Mouse (Mus musculus): ENCODE results near the gene Gm45337. TPM values are rescaled to one million over a fixed set of nuclear protein-coding genes. Genes with fewer than 3 reads are reported as not detected.
"Not testable (repeated sequence)": the region's sequence is repeated elsewhere in the genome, so short reads cannot be mapped to it uniquely, and the experiment has no call there.

The Gm45337 gene
- polyA plus RNA-seq (2016; fragmentation: Nextera tagmentation; extraction: Ambion mirVana) = not detected in 2 replicates

DNA sequence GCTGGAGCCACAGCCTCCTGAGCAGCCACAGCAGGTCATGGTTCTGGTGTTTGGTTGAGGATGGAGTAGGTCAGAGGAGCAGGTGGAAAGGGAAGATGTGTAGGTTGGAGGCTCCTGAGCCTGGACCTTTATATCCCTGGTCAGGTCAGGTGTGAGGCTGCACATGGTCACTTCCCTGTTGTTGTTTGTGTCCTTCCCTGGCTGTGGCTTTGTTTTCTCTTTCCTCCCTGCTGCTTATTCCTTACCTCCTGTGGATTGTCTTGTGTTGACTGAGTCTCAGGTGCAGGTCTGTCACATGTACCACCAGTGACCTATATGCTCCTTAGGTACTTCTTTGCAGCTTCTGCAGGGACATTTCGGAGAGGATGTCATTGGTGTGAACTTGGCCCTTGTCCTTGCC lies at the start of gene Gm45337:
TSS of gene Gm45337 (minus strand) at position 101 of the 400 bp plus-strand sequence.
- 84% methylated on average over 1 of the region's 1 CpGs for WGBS
- Histone ChIP-seq H3K9ac (no peak within 1 kb of the TSS), H3K9me3 (no peaks in the 10 kb centered on the region), H3K36me3 (replicated peaks) (no peaks in the 10 kb centered on the region), H3K4me1 (no peaks in the 10 kb centered on the region), H3K4me3 (replicated peaks) (no peak within 1 kb of the TSS), H3K4me2 (no peak within 1 kb of the TSS), H3K27ac (no peak within 1 kb of the TSS), H3K27me3 (peaks cover 4% of the 10 kb centered on the region; the same call in 1 of the 2 replicates)
- no peak for ATAC-seq (ENCODE audit: low FRiP score)

DNA sequence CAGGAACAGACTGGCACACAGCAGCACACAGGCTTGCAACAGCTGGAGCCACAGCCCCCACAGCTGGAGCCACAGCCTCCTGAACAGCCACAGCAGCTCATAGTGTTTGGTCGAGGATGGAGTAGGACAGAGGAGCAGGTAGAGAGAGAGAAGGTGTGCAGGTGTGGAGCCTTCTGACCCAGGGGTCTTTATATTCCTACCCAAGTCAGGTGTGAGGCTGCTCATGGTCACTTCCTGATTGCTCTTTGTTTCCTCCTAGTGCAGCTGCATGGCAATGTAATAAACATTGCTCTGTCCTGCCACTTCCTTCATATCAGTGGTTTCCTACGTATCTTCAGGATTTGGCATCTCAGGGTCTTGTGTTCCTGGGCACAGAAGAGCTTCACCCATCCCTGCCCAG lies 45.9 kb upstream of the Gm45337 start, which contains the start of gene Gm10153:
TSS of gene Gm10153 (minus strand) at position 101 of the 400 bp plus-strand sequence.
- H3K4me2 ChIP-seq = no peak within 1 kb of the TSS
- ATAC-seq (ENCODE audit: low FRiP score) = no peak
- H3K36me3 ChIP-seq (replicated peaks) = no peaks in the 10 kb centered on the region
- no peak within 1 kb of the TSS for H3K9ac ChIP-seq
- H3K4me3 ChIP-seq (replicated peaks) = no peak within 1 kb of the TSS
- H3K27me3 ChIP-seq = peaks cover 10% of the 10 kb centered on the region; the same call in 1 of the 2 replicates
- WGBS = 55% methylated on average over 2 of the region's 2 CpGs
- no peak within 1 kb of the TSS for H3K27ac ChIP-seq
- H3K4me1 ChIP-seq = no peaks in the 10 kb centered on the region
- no peaks in the 10 kb centered on the region for H3K9me3 ChIP-seq

DNA sequence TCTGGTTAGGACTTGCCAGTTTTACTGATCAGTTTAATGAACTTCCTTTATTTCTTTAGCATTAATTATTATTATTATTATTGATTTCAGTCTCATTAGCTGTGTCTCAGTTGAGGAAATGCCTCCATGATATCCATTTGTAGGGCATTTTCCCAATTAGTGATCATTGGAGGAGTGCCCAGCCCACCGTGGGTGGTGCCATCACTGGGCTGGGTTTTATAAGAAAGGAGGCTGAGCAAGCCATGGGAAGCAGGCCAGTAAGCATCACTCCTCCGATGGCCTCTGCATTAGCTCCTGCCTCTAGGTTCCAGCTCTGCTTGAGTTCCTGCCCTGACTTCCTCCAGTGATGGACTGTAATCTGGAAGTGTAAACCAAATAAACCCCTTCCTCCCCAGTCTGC lies 43.7 kb upstream of the Gm45337 start:
- Histone ChIP-seq H3K4me1 (no peaks in the 10 kb centered on the region), H3K4me3 (replicated peaks) (no peak overlapping the region), H3K27ac (no peak overlapping the region), H3K9me3 (no peaks in the 10 kb centered on the region), H3K36me3 (replicated peaks) (no peaks in the 10 kb centered on the region), H3K27me3 (peaks cover 10% of the 10 kb centered on the region; the same call in 1 of the 2 replicates), H3K9ac (no peak overlapping the region), H3K4me2 (no peak overlapping the region)
- no peak for ATAC-seq (ENCODE audit: low FRiP score)
- 72% methylated on average over 2 of the region's 2 CpGs for WGBS

DNA sequence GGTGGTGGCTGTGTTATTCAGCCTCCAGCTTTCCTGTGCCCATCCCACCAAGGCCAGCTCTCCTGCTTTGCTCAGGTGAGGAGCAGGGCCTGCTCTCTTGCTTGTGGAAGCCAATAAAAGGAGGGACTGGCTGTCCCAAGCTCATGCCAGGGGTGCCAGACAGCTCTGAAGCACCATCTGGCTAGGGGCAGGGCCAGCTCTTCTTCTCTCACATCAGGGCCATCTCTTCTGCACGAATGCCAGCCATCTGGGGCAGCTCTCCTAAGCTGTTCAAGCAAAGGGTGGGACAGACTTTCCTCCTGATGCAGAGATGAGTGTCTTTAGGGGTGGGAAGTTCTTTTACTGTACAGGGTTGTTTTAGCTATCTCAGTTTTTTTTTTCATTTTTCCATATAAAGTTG lies 36.6 kb upstream of the Gm45337 start:
- ATAC-seq (ENCODE audit: low FRiP score) = no peak
- H3K27me3 ChIP-seq = no peaks in the 10 kb centered on the region
- H3K4me1 ChIP-seq = no peaks in the 10 kb centered on the region
- 72% methylated on average over 1 of the region's 1 CpGs for WGBS
- H3K9me3 ChIP-seq = no peaks in the 10 kb centered on the region
- no peak overlapping the region for H3K4me2 ChIP-seq
- no peaks in the 10 kb centered on the region for H3K36me3 ChIP-seq (replicated peaks)
- H3K9ac ChIP-seq = no peak overlapping the region
- no peak overlapping the region for H3K4me3 ChIP-seq (replicated peaks)
- no peak overlapping the region for H3K27ac ChIP-seq

DNA sequence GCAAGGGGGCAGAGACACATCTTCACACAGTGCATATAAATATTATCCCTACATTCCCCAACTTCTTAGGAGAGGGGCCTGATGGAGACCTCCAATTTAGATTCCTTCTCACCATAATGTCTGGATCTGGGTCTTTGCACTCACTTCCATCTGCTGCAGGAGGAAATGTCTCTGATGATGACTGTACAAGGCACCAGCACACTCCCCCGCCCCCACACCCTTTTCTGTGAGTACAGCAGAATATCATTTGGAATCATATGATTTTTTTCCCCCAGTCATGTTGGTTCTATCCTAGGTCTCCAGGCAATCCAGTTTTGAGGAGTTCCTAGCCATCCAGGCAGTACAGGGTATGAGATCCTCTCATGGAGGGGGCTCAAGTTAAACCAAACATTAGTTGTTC lies 34.3 kb upstream of the Gm45337 start:
- no peak overlapping the region for H3K4me2 ChIP-seq
- H3K9ac ChIP-seq = no peak overlapping the region
- H3K27ac ChIP-seq = no peak overlapping the region
- H3K9me3 ChIP-seq = no peaks in the 10 kb centered on the region
- no peaks in the 10 kb centered on the region for H3K27me3 ChIP-seq
- H3K4me3 ChIP-seq (replicated peaks) = no peak overlapping the region
- no peaks in the 10 kb centered on the region for H3K4me1 ChIP-seq
- H3K36me3 ChIP-seq (replicated peaks) = no peaks in the 10 kb centered on the region
- 68% methylated on average over 1 of the region's 1 CpGs for WGBS
- no peak for ATAC-seq (ENCODE audit: low FRiP score)

DNA sequence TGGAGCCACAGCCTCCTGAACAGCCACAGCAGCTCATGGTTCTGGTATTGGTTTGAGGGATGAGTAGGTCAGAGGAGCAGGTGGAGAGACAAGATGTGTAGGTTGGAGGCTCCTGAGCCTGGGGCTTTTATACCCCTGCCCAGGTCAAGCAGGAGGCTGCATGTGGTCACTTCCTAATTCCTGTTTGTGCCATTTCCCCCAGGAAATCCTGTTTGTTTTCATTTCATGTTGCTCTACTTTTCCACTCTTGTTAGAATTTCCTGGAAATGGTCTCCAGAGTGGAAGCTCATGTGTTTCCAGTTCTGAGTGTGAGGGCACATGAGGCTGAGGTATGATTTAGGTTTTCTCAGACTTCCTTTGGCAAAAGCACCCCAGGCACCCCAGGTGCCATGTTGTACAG lies 31.5 kb upstream of the Gm45337 start, which contains the start of gene Krtap5-2:
TSS of gene Krtap5-2 (minus strand) at position 101 of the 400 bp plus-strand sequence.
- not testable (repeated sequence) for H3K9ac ChIP-seq; H3K4me1 ChIP-seq; H3K27ac ChIP-seq; ATAC-seq (ENCODE audit: low FRiP score); H3K9me3 ChIP-seq; H3K4me3 ChIP-seq (replicated peaks); H3K27me3 ChIP-seq; H3K36me3 ChIP-seq (replicated peaks); H3K4me2 ChIP-seq

DNA sequence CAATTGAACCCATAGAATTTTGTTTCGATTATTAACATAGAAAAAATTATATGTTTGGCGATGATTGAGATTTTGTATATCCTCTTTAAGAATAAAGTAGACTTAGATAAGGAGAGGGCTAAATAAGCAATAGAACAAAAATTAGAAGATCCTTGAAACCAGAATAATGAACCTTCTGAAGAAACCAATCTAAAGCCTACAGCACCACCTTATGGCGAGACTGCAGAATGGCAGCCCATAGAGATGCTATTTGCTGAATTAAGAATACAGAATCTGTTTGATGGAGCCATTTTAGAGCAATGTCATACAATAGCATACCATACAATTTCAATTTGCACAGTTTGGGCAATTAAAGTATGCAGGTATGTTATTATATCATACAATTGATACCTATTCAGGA lies 25.4 kb upstream of the Gm45337 start:
- no peaks in the 10 kb centered on the region for H3K36me3 ChIP-seq (replicated peaks)
- H3K4me3 ChIP-seq (replicated peaks) = no peak overlapping the region
- no peaks in the 10 kb centered on the region for H3K9me3 ChIP-seq
- no peak overlapping the region for H3K27ac ChIP-seq
- no peak overlapping the region for H3K9ac ChIP-seq
- no peaks in the 10 kb centered on the region for H3K4me1 ChIP-seq
- 52% methylated on average over 3 of the region's 3 CpGs for WGBS
- no peaks in the 10 kb centered on the region for H3K27me3 ChIP-seq
- no peak for ATAC-seq (ENCODE audit: low FRiP score)
- no peak overlapping the region for H3K4me2 ChIP-seq

DNA sequence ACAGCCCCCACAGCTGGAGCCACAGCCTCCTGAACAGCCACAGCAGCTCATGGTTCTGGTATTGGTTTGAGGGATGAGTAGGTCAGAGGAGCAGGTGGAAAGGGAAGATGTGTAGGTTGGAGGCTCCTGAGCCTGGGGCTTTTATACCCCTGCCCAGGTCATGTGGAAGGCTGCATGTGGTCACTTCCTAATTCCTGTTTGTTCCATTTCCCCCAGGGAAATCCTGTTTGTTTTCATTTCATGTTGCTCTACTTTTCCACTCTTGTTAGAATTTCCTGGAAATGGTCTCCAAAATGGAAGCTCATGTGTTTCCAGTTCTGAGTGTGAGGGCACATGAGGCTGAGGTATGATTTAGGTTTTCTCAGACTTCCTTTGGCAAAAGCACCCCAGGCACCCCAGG lies 21.2 kb upstream of the Gm45337 start, which contains the start of gene Gm4553:
TSS of gene Gm4553 (minus strand) at position 101 of the 400 bp plus-strand sequence.
- not testable (repeated sequence) for H3K9ac ChIP-seq; ATAC-seq (ENCODE audit: low FRiP score); H3K9me3 ChIP-seq; H3K4me1 ChIP-seq; H3K4me2 ChIP-seq; H3K27me3 ChIP-seq; H3K27ac ChIP-seq; H3K36me3 ChIP-seq (replicated peaks); H3K4me3 ChIP-seq (replicated peaks)

DNA sequence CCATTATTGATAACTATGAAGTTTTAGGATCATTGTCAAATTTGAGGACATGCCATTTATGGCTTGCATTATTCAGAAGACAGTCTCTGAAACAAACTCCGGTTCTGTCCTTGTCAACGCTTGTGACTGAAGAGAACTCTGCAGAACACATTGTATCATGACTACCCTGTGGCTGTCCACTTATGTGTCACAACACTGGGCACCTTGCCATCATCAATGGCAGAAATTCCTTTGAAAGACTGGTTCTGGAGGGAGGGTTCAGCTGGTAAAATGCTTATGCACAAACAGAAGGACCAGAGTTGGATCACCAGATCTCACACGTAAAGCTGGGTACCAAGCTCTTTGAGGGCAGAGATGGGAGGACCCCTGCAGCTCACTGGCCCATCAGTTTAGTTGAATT lies 15.0 kb upstream of the Gm45337 start:
- H3K9me3 ChIP-seq = no peaks in the 10 kb centered on the region
- 88% methylated on average over 3 of the region's 3 CpGs for WGBS
- no peak for ATAC-seq (ENCODE audit: low FRiP score)
- no peak overlapping the region for H3K4me2 ChIP-seq
- H3K27me3 ChIP-seq = no peaks in the 10 kb centered on the region
- no peak overlapping the region for H3K9ac ChIP-seq
- no peak overlapping the region for H3K27ac ChIP-seq
- no peaks in the 10 kb centered on the region for H3K36me3 ChIP-seq (replicated peaks)
- H3K4me3 ChIP-seq (replicated peaks) = no peak overlapping the region
- no peaks in the 10 kb centered on the region for H3K4me1 ChIP-seq

DNA sequence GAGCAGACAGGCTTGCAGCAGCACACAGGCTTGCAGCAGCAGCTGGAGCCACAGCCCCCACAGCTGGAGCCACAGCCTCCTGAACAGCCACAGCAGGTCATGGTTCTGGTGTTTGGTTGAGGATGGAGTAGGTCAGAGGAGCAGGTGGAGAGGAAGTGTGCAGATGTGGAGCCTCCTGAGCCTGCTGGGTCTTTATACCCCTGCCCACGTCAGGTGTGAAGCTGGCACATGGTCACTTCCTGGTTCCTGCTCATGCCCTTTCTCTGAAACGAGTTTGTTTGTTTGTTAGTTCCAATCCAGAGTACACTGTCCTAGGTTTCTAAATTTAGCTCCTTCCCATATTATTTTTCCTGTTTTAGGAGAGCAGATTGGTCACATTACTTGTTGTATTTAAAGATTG lies 12.6 kb upstream of the Gm45337 start, which contains the start of gene Gm29735:
TSS of gene Gm29735 (minus strand) at position 101 of the 400 bp plus-strand sequence.
- H3K4me3 ChIP-seq (replicated peaks); H3K9me3 ChIP-seq; H3K4me1 ChIP-seq; H3K27me3 ChIP-seq; H3K4me2 ChIP-seq; ATAC-seq (ENCODE audit: low FRiP score); H3K27ac ChIP-seq; H3K9ac ChIP-seq; H3K36me3 ChIP-seq (replicated peaks): not testable (repeated sequence)
- 52% methylated on average over 2 of the region's 2 CpGs for WGBS

DNA sequence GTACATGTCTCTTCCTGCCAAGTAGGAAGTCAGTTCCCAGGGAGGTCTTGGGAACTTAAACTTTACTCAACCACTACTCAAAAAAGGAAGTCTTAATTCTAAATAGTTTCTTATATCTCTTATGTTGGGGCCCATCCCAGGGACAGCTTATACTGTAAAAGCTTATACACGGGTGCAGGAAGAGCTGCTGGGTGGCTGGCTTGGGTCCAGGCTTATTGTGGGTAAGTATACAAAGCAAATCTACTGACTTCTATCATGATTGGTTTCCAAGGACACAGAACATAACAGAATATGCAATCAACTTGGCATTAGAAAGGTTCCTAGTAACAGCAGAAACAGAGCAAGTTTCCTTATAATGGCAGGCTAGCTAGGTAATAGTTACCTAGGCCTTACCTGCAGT lies 10.9 kb upstream of the Gm45337 start:
- Histone ChIP-seq H3K36me3 (replicated peaks) (no peaks in the 10 kb centered on the region), H3K4me2 (no peak overlapping the region), H3K4me3 (replicated peaks) (no peak overlapping the region), H3K9ac (no peak overlapping the region), H3K9me3 (no peaks in the 10 kb centered on the region), H3K27ac (no peak overlapping the region), H3K4me1 (no peaks in the 10 kb centered on the region), H3K27me3 (no peaks in the 10 kb centered on the region)
- 62% methylated on average over 1 of the region's 1 CpGs for WGBS
- no peak for ATAC-seq (ENCODE audit: low FRiP score)

DNA sequence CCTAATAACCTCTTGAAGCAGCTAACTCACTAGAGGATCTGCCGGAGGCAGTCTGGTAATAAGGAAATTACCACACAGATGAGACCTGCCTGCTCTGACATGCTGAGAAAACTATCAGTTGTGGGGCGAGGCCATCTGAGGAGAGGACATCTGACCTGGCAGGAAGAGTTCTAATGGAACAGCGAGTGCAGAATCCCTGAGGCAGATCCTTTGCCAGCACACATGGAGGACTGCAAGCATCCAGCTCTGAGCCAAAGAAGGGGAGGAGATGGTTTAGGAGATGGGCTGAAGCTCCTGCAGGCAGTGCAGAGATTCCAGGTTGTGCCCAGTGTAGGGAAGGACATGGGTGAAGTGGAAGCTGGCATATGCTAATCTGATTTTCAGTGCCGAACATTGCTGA lies 7.8 kb upstream of the Gm45337 start:
- no peak for ATAC-seq (ENCODE audit: low FRiP score)

DNA sequence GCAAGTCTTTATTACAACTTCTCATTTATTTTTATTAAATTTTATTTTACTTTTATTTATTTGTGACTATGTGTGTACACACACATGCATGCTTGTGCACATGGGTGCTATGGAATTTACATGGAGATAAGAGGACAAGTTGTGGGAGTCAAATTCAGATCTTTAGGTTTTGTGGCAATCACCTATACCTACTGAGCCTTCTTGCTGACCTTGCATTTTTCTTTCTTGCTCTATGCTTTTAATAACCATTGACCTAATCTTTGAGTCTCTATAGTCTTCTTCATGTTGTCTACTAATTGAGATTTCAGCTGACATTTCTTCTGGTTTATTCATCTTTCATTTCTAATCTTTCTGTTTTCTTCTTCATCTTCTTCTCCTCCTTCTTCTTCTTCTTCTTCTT lies 4.2 kb upstream of the Gm45337 start:
- no peak overlapping the region for H3K9ac ChIP-seq
- H3K27me3 ChIP-seq = no peaks in the 10 kb centered on the region
- H3K4me3 ChIP-seq (replicated peaks) = no peak overlapping the region
- no peak for ATAC-seq (ENCODE audit: low FRiP score)
- H3K4me1 ChIP-seq = no peaks in the 10 kb centered on the region
- no peak overlapping the region for H3K27ac ChIP-seq
- H3K36me3 ChIP-seq (replicated peaks) = no peaks in the 10 kb centered on the region
- no peaks in the 10 kb centered on the region for H3K9me3 ChIP-seq
- no peak overlapping the region for H3K4me2 ChIP-seq

More for the DNA sequence above, 7.8 kb upstream of the Gm45337 start:
- H3K36me3 ChIP-seq (replicated peaks) = no peaks in the 10 kb centered on the region
- H3K4me1 ChIP-seq = no peaks in the 10 kb centered on the region
- no peaks in the 10 kb centered on the region for H3K27me3 ChIP-seq
- no peaks in the 10 kb centered on the region for H3K9me3 ChIP-seq
- H3K4me3 ChIP-seq (replicated peaks) = no peak overlapping the region
- H3K4me2 ChIP-seq = no peak overlapping the region
- no peak overlapping the region for H3K9ac ChIP-seq
- no peak overlapping the region for H3K27ac ChIP-seq
- 85% methylated on average over 4 of the region's 4 CpGs for WGBS
